Mouse (Mus musculus) CD4-positive, CD25-positive, alpha-beta regulatory T cell, adult 2 months (primary cell): ENCODE results near the gene D730048I06Rik.
"Not testable (repeated sequence)": the region's sequence is repeated elsewhere in the genome, so short reads cannot be mapped to it uniquely, and the experiment has no call there.

Experiments
- DNase-seq: peaks from one replicate; pipeline ENCODE4 v3.0.0-alpha.2; 2012; ENCODE audit warnings: low read depth, low spot score

D730048I06Rik gene

GRCm38 (mm10) chr9:35790001-35790400 is at the start of gene D730048I06Rik, which contains the start of gene Gm27235:
Gene D730048I06Rik, minus strand, starts transcription at chr9:35790112.
Gene Gm27235, minus strand, starts transcription at chr9:35790101.
- no peak for DNase-seq

DNA sequence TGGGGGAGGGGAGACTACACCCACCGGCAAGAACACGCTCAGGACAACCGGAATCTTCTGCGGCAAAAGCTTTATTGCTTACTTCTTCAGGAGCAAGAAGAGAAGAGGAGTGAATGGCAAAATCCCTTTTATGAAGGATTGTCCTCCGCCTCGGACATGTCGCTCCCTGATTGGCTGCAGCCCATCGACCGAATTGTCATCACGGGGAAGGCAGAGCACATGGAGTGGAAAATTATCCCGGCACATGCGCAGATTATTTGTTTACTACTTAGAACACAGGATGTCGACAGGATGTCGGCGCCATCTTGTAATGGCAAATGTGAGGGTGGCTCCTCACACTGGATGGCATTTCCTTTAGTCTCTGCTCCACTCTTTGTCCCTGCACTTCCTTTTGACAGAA is 28.0 kb upstream of the D730048I06Rik start:
- DNase-seq = not testable (repeated sequence)

DNA sequence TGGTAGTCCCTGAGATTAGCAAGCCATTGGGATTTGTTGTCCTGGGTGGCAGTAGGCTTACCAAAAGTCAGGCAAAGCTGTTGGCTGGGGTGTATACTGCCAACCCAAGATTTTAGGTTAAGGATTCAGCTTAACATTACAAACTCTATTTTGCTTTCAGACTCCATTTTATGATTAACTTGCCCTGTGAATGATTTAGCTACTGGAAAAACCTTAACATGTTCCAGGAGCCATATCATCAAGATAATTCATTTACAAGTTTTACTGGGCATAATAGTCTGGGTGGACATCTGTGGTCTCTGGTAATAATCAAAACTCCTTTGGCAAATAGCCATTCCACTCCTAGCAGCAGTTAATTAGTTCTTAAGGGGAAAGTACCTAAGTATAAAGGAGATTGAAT is 8.2 kb upstream of the D730048I06Rik start:
- no peak for DNase-seq

DNA sequence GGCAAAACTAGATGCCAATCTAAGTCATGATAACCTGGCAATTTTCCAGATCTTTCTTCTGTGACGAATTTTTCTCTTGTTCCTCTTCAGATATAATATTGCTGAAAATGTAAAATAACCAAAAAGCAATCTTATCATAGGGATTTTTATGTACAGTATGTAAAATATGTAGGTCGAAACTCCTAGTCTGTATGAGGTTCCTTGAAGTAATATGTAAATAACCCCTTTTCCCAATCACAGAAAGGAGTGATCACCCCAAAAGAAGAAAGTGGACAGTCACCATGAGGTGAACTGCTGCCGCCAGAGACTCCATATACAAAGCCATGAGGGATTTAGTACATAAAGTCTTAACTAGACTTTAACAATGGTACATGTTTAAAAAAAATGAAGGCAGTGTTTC is 11.9 kb downstream of the D730048I06Rik start, which contains the start of gene Gm17727:
Gene Gm17727, minus strand, starts transcription at position 101 of the 400 bp plus-strand sequence.
- no peak for DNase-seq

GRCm38 (mm10) chr9:35756843-35757242 is 33.1 kb downstream of the D730048I06Rik start:
- DNase-seq = no peak

- DNase-seq = no peak
Measured at GRCm38 (mm10) chr9:35740749-35741148, 49.2 kb downstream of the D730048I06Rik start, which contains the start of gene Gm17677. Gene Gm17677, plus strand, starts transcription at chr9:35741049.
